ENCODE assay signal across 16 mouse cellular contexts in genomic region chr7:142332741-142333140, GRCm38 (mm10). TPM values are rescaled to one million over a fixed set of nuclear protein-coding genes. Genes with fewer than 3 reads are reported as not detected.
"Had no signal": no experiment of that assay in that cellular context is flagged by ENCODE, and none has a peak within 500 bp of the region (broad histone marks: within the 10 kb centered on the region; RNA-seq: fewer than 3 reads in every experiment).

No protein-coding gene starts in this region.

RNA-seq across cellular contexts. Expression of gene Krtap5-4, which starts 29.4 kb away (rescaled TPM):
- polyA plus RNA-seq: kidney, adult 2 months; kidney, embryonic 14.5 days; kidney, postnatal 0 days; large intestine, adult 2 months; limb, embryonic 14.5 days; liver, embryonic 11.5 days; liver, embryonic 14.5 days; liver, postnatal 0 days; lung, embryonic 14.5 days; lung, postnatal 0 days; macrophage; midbrain, embryonic 12.5 days; midbrain, embryonic 15.5 days; neural tube, embryonic 12.5 days; neural tube, embryonic 15.5 days; thymus, postnatal 0 days had no signal

RNA-seq across cellular contexts. Expression of gene Krtap5-1, which starts 35.8 kb away (rescaled TPM):
- polyA plus RNA-seq: kidney, adult 2 months; kidney, embryonic 14.5 days; kidney, postnatal 0 days; large intestine, adult 2 months; limb, embryonic 14.5 days; liver, embryonic 11.5 days; liver, embryonic 14.5 days; liver, postnatal 0 days; lung, embryonic 14.5 days; lung, postnatal 0 days; macrophage; midbrain, embryonic 12.5 days; midbrain, embryonic 15.5 days; neural tube, embryonic 12.5 days; neural tube, embryonic 15.5 days; thymus, postnatal 0 days had no signal

RNA-seq across cellular contexts. Expression of gene Ifitm10, which starts 40.8 kb away (rescaled TPM):
- polyA plus RNA-seq: macrophage had no signal

RNA-seq across cellular contexts. Expression of gene Gm49369, which starts 49.7 kb away (rescaled TPM):
- polyA plus RNA-seq: kidney, embryonic 14.5 days; kidney, postnatal 0 days; large intestine, adult 2 months; liver, embryonic 11.5 days; liver, postnatal 0 days; lung, embryonic 14.5 days; midbrain, embryonic 12.5 days; neural tube, embryonic 15.5 days had no signal
